Comparison of ENCODE assay signal across 27 mouse cellular contexts in the genomic region with DNA sequence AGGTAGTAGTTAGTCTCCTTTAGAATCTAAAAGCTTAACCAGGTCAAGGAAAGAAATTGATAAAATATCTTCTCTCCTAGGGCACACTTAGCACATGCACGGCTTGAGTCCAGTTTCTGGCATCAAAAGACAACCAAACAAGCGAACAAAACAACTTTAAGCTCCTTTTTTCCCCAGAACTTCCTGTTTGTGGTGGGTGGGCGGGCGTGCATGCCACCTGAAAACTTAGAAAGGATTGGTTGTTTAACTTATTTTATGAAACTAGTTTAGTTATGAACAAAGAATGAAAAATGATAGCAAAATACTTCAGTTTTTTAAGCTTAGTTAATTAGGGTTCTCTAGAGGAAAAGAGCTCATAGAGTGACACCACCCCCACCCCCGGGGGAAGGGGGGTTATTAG. TPM values are rescaled to one million over a fixed set of nuclear protein-coding genes. Genes with fewer than 3 reads are reported as not detected.
DNase-seq lines count a peak whose midpoint lies in the region; ATAC-seq lines count a peak whose summit lies in the region.
"Had no signal": no experiment of that assay in that cellular context is flagged by ENCODE, and none has a peak within 500 bp of the region (broad histone marks: within the 10 kb centered on the region; RNA-seq: fewer than 3 reads in every experiment).

No protein-coding gene starts in this region.

- H3K36me3 ChIP-seq in midbrain, embryonic 11.5 days (ENCODE audit: control insufficient read depth, insufficient read depth, low read length): no peaks in the 10 kb centered on the region
- no peaks in the 10 kb centered on the region for H3K36me3 ChIP-seq in midbrain, embryonic 14.5 days (ENCODE audit: control insufficient read depth, insufficient read depth, low read length)
- H3K36me3 ChIP-seq in hindbrain, embryonic 11.5 days (ENCODE audit: control insufficient read depth, insufficient read depth, low read length): no peaks in the 10 kb centered on the region
- H3K36me3 ChIP-seq: forebrain, embryonic 12.5 days; forebrain, embryonic 15.5 days; heart, embryonic 13.5 days; hindbrain, embryonic 12.5 days; hindbrain, embryonic 15.5 days had no signal

- ATAC-seq in midbrain, embryonic 11.5 days (ENCODE audit: low FRiP score): no peak
- ATAC-seq in midbrain, embryonic 14.5 days (ENCODE audit: low FRiP score, low TSS enrichment): no peak
- ATAC-seq in CD4-positive, CD25-positive, alpha-beta regulatory T cell, adult 4 months: peak; percentile 32
- no peak for ATAC-seq in hindbrain, embryonic 11.5 days (ENCODE audit: low FRiP score)
- ATAC-seq: forebrain, embryonic 15.5 days; intestine, postnatal 0 days had no signal

- no peaks in the 10 kb centered on the region for H3K4me1 ChIP-seq in midbrain, embryonic 11.5 days (ENCODE audit: control insufficient read depth, insufficient read depth, low read length)
- H3K4me1 ChIP-seq in midbrain, embryonic 14.5 days (ENCODE audit: control insufficient read depth, insufficient read depth, low read length): peaks cover 18% of the 10 kb centered on the region
- H3K4me1 ChIP-seq in hindbrain, embryonic 11.5 days (replicated peaks; ENCODE audit: control insufficient read depth, insufficient read depth, low read length): no peaks in the 10 kb centered on the region

- H3K4me2 ChIP-seq in midbrain, embryonic 11.5 days: no peak overlapping the region
- H3K4me2 ChIP-seq in midbrain, embryonic 14.5 days (ENCODE audit: low read length): no peak overlapping the region
- no peak overlapping the region for H3K4me2 ChIP-seq in hindbrain, embryonic 11.5 days (replicated peaks; ENCODE audit: low read depth, low read length)
- H3K4me2 ChIP-seq: embryonic facial prominence, embryonic 13.5 days; forebrain, embryonic 12.5 days; forebrain, embryonic 15.5 days; heart, embryonic 13.5 days; hindbrain, embryonic 12.5 days; hindbrain, embryonic 15.5 days had no signal

- H3K27me3 ChIP-seq in midbrain, embryonic 11.5 days (ENCODE audit: control insufficient read depth, insufficient read depth, low read length): no peaks in the 10 kb centered on the region
- H3K27me3 ChIP-seq in midbrain, embryonic 14.5 days (ENCODE audit: control insufficient read depth, insufficient read depth, low read length): no peaks in the 10 kb centered on the region
- H3K27me3 ChIP-seq in hindbrain, embryonic 11.5 days (ENCODE audit: control insufficient read depth, insufficient read depth, low read length): no peaks in the 10 kb centered on the region
- H3K27me3 ChIP-seq: embryonic facial prominence, embryonic 13.5 days; forebrain, embryonic 12.5 days; forebrain, embryonic 15.5 days; heart, embryonic 13.5 days; hindbrain, embryonic 12.5 days; hindbrain, embryonic 15.5 days had no signal

- DNase-seq in midbrain, embryonic 11.5 days (ENCODE audit: low spot score, missing footprints): peak; percentile 4
- no peak for DNase-seq in midbrain, embryonic 14.5 days
- peak; percentile 50 for DNase-seq in thymus, postnatal 0 days (ENCODE audit: low spot score)
- DNase-seq in thymus, adult 18-20 months: no peak
- peak; percentile 50 for DNase-seq in naive thymus-derived CD4-positive, alpha-beta T cell, adult 2 months (ENCODE audit: low read depth)
- no peak for DNase-seq in gastrocnemius, postnatal 10 days
- DNase-seq in hindbrain, embryonic 11.5 days (ENCODE audit: low spot score): no peak
- DNase-seq: adrenal gland, adult 8-10 months; adrenal gland, postnatal 25 days; cerebellum, adult 11-12 months; cerebellum, adult 8-10 months; cerebellum, postnatal 10 days; cerebellum, postnatal 36 days; embryo, embryonic 11 days; heart, adult 18-20 months; heart, postnatal 14 days; heart, postnatal 4 days had no signal

- H3K4me3 ChIP-seq in midbrain, embryonic 11.5 days (ENCODE audit: low read depth, low read length): no peak overlapping the region
- no peak overlapping the region for H3K4me3 ChIP-seq in midbrain, embryonic 14.5 days (replicated peaks; ENCODE audit: low read depth, low read length)
- no peak overlapping the region for H3K4me3 ChIP-seq in hindbrain, embryonic 11.5 days (ENCODE audit: low read depth, low read length)
- H3K4me3 ChIP-seq: embryonic facial prominence, embryonic 10.5 days; embryonic facial prominence, embryonic 13.5 days; erythroblast, embryonic 14.5 days; forebrain, embryonic 12.5 days; forebrain, embryonic 15.5 days; heart, embryonic 13.5 days; hindbrain, embryonic 12.5 days; hindbrain, embryonic 15.5 days had no signal

- 93% methylated on average over 5 of the region's 5 CpGs for WGBS in midbrain, embryonic 11.5 days
- 91% methylated on average over 5 of the region's 5 CpGs for WGBS in midbrain, embryonic 14.5 days
- 95% methylated on average over 5 of the region's 5 CpGs for WGBS in hindbrain, embryonic 11.5 days

- H3K27ac ChIP-seq in midbrain, embryonic 11.5 days (ENCODE audit: low read depth, low read length): no peak overlapping the region
- H3K27ac ChIP-seq in midbrain, embryonic 14.5 days (replicated peaks; ENCODE audit: low read depth, low read length): no peak overlapping the region
- no peak overlapping the region for H3K27ac ChIP-seq in hindbrain, embryonic 11.5 days (ENCODE audit: low read depth, low read length)
- H3K27ac ChIP-seq: embryonic facial prominence, embryonic 10.5 days; embryonic facial prominence, embryonic 13.5 days; forebrain, embryonic 12.5 days; forebrain, embryonic 15.5 days; heart, embryonic 13.5 days; hindbrain, embryonic 12.5 days; hindbrain, embryonic 15.5 days had no signal

- no peaks in the 10 kb centered on the region for H3K9me3 ChIP-seq in midbrain, embryonic 11.5 days (ENCODE audit: control insufficient read depth, low read length)
- H3K9me3 ChIP-seq in midbrain, embryonic 14.5 days (ENCODE audit: control insufficient read depth, low read length): no peaks in the 10 kb centered on the region
- H3K9me3 ChIP-seq in hindbrain, embryonic 11.5 days (ENCODE audit: control insufficient read depth, low read length): no peaks in the 10 kb centered on the region
- H3K9me3 ChIP-seq: embryonic facial prominence, embryonic 10.5 days; embryonic facial prominence, embryonic 13.5 days; forebrain, embryonic 12.5 days; forebrain, embryonic 15.5 days; heart, embryonic 13.5 days; hindbrain, embryonic 12.5 days; hindbrain, embryonic 15.5 days had no signal

- H3K9ac ChIP-seq in midbrain, embryonic 11.5 days (ENCODE audit: low read length): no peak overlapping the region
- no peak overlapping the region for H3K9ac ChIP-seq in midbrain, embryonic 14.5 days (replicated peaks; ENCODE audit: low read length)
- H3K9ac ChIP-seq in hindbrain, embryonic 11.5 days (ENCODE audit: low read depth, low read length): no peak overlapping the region
- H3K9ac ChIP-seq: embryonic facial prominence, embryonic 13.5 days; forebrain, embryonic 12.5 days; forebrain, embryonic 15.5 days; heart, embryonic 13.5 days; hindbrain, embryonic 12.5 days; hindbrain, embryonic 15.5 days had no signal

RNA-seq across cellular contexts. Expression of a gene that starts 17.5 kb away (rescaled TPM):
- 14.6 and 15.1 TPM in 2 replicates for polyA plus RNA-seq in midbrain, embryonic 11.5 days (2014; fragmentation: Nextera tagmentation; extraction: Ambion mirVana)
- 34.0 and 35.1 TPM in 2 replicates for polyA plus RNA-seq in midbrain, embryonic 14.5 days (2014; fragmentation: Nextera tagmentation; extraction: Ambion mirVana)
- polyA plus RNA-seq in thymus, postnatal 0 days (2015; fragmentation: Nextera tagmentation; extraction: Ambion mirVana): 13.2 and 18.7 TPM in 2 replicates
- 10 to 100 TPM; 19.6 to 21.4 TPM for polyA plus RNA-seq in CD4-positive, CD25-positive, alpha-beta regulatory T cell, adult 4 months (2017; shearing (Covaris generic))
- 10 to 100 TPM; 20.5 to 25.8 TPM for total RNA-seq in gastrocnemius, postnatal 10 days (2021)
- polyA plus RNA-seq in hindbrain, embryonic 11.5 days (2014; fragmentation: Nextera tagmentation; extraction: Ambion mirVana): 17.0 and 20.6 TPM in 2 replicates

Comparison
In these comparisons a context has a peak if more than half of its experiments do, and no peak if none do; other contexts are left out.
1. DNase-seq: peak in midbrain, embryonic 11.5 days (single experiment), thymus, postnatal 0 days (single experiment) and naive thymus-derived CD4-positive, alpha-beta T cell, adult 2 months (single experiment); none in midbrain, embryonic 14.5 days (single experiment), thymus, adult 18-20 months (0 of 2), gastrocnemius, postnatal 10 days (single experiment) and hindbrain, embryonic 11.5 days (single experiment).